Mouse (Mus musculus) heart, postnatal 0 days (tissue): ENCODE measurements at regions not wholly inside any gene's neighbourhood (a gene's known extent, or its start where the extent isn't known, plus 50 kb on each side); places are given as distances from the start of the nearest gene placed in this dataset.

Source experiments
- ATAC-seq: fragments of 200-750 bp; cut with Nextera tagmentation; 2 replicates; pipeline ENCODE4 v1.8.0; 2017; ENCODE audit warnings: low read depth, moderate number of reproducible peaks, moderate library complexity; ENCODE audit not compliant: insufficient read depth
- DNase-seq: peaks from one replicate; pipeline ENCODE4 v3.0.0-alpha.2; 2016; ENCODE audit warnings: low spot score
- H3K27ac ChIP-seq: fragments of 300-500 bp; sonication (generic); 2 replicates; pipeline ENCODE4 v1.5.1; 2014; ENCODE audit warnings: low read depth, mild to moderate bottlenecking
- H3K27me3 ChIP-seq: fragments of 300-500 bp; sonication (generic); 2 replicates; pipeline ENCODE4 v1.6.1; 2014; ENCODE audit warnings: low read length, mixed read lengths; ENCODE audit not compliant: control insufficient read depth, insufficient read depth
- H3K36me3 ChIP-seq: fragments of 300-500 bp; sonication (generic); replicated peaks from 2 replicates; pipeline ENCODE4 v1.6.1; 2014; ENCODE audit warnings: low read length, mixed read lengths; ENCODE audit not compliant: control insufficient read depth, insufficient read depth
- H3K4me1 ChIP-seq: fragments of 300-500 bp; sonication (generic); 2 replicates; pipeline ENCODE4 v1.6.1; 2014; ENCODE audit warnings: antibody characterized with exemption; ENCODE audit not compliant: control insufficient read depth, insufficient read depth
- H3K4me2 ChIP-seq: fragments of 300-500 bp; sonication (generic); 2 replicates; pipeline ENCODE4 v1.6.1; 2014; ENCODE audit warnings: low read depth, mild to moderate bottlenecking, low read length, moderate library complexity
- H3K4me3 ChIP-seq: fragments of 300-500 bp; sonication (generic); 2 replicates; pipeline ENCODE4 v1.5.1; 2014; ENCODE audit warnings: low read depth, low read length
- H3K9ac ChIP-seq: fragments of 300-500 bp; sonication (generic); replicated peaks from 2 replicates; pipeline ENCODE4 v1.6.1; 2014; ENCODE audit warnings: low read depth, low read length, mixed read lengths
- H3K9me3 ChIP-seq: fragments of 300-500 bp; sonication (generic); replicated peaks from 2 replicates; pipeline ENCODE4 v1.6.1; 2016; ENCODE audit warnings: low read length; ENCODE audit not compliant: control insufficient read depth
- CTCF ChIP-seq: IDR thresholded peaks from 2 replicates; pipeline ENCODE4 v1.5.1; 2016; ENCODE audit warnings: antibody characterized with exemption, control low read depth, low read depth
- EP300 ChIP-seq: IDR thresholded peaks from 2 replicates; pipeline ENCODE4 v1.6.1; 2016; ENCODE audit warnings: antibody characterized with exemption, low read depth
- WGBS: fragments of 180-500 bp; shearing (Covaris S2); extraction: QIAGEN DNeasy Blood & Tissue Kit; methylation state at CpG from one replicate; pipeline ENCODE4 v1.1.7; 2014; 5-methylcytosine and 5-hydroxymethylcytosine counted together

DNA sequence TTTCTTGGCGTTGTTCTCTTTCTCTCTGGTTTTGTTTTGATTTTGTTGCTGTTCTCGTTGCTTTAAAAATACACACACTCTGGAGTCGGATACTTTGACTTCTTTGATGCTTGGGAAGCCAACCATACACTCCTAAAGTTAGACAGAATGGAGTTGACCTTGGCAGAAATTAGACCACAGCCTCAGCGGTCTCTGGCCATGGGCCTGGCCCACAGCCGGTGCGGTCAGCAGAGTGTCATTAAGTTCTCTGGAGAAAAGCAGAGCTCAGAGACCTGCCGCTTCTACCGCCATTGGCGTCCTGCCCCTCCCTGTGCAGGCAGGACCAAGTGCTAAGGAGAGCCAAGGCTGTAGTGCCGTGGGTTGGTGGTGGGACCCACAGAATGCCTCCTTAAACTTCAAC is 212.6 kb upstream of the Tle3 start:
- H3K4me3 ChIP-seq, result no peak overlapping the region
- H3K4me1 ChIP-seq, result no peaks in the 10 kb centered on the region
- ATAC-seq (no peak), DNase-seq (no peak)
- H3K36me3 ChIP-seq, result no peaks in the 10 kb centered on the region
- no peak overlapping the region for H3K27ac ChIP-seq
- no peaks in the 10 kb centered on the region for H3K9me3 ChIP-seq
- peaks cover 31% of the 10 kb centered on the region; the same call in 1 of the 2 replicates for H3K27me3 ChIP-seq
- no peak overlapping the region for H3K9ac ChIP-seq
- 67% methylated on average over 10 of the region's 10 CpGs for WGBS
- H3K4me2 ChIP-seq, result no peak overlapping the region
- no peak for TF ChIP-seq EP300
- TF ChIP-seq CTCF, result no peak

DNA sequence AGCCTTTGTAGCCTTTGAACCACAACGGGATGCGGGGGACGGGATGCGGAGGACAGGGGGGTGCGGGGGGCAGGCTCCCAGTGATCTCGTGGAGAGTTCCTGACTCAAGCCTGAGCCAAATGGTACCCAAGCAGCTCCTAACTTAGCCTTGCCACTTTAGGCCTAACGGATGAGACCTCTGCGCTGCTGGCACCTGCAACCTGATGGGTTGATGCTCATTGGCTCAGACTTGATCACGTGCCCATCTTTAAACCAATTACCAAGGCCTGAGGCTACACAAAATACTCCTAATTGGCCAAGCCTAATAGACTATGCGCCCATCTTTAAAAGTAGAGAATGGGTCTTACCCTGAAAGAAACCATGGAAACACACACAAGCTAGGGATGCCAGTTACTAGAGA is 209.3 kb upstream of the Tle3 start:
- no peak overlapping the region for H3K4me3 ChIP-seq
- no peaks in the 10 kb centered on the region for H3K36me3 ChIP-seq
- no peaks in the 10 kb centered on the region for H3K4me1 ChIP-seq
- no peaks in the 10 kb centered on the region for H3K9me3 ChIP-seq
- no peak for ATAC-seq
- TF ChIP-seq EP300 (no peak), CTCF (no peak)
- H3K9ac ChIP-seq, result no peak overlapping the region
- no peak for DNase-seq
- 86% methylated on average over 10 of the region's 10 CpGs for WGBS
- peaks cover 19% of the 10 kb centered on the region; the same call in 1 of the 2 replicates for H3K27me3 ChIP-seq
- no peak overlapping the region for H3K27ac ChIP-seq
- no peak overlapping the region for H3K4me2 ChIP-seq

DNA sequence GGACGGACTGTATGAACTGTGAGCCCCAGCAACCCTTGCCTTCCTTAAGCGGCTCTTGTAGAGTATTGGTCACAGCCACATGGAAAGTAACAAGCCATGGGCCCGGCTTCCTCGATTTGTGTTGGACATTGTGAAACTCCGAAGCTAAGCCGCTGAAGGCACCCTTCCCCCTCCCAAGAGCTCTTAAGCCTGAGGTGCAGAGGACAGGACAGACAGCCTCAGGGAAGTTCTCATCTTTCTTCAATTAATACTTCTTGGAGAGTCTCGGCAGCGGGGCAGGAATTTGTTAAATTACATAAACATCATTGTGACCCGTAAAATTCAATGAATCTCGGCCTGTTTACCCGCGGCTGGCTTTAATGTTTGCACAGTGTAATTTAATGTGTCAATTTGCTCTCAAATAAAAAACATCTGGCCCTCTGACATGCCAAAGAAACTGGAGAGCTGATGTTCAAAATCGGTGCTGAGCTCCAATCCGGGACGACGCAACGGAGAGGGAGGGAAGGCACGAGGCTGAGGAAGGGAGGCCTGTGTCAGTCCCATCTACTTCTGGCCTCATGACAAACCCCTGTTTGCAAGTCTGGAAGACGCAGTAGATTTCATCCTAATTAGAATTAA is 208.4 kb upstream of the Tle3 start:
- 77% methylated on average over 19 of the region's 19 CpGs for WGBS
- Histone ChIP-seq H3K4me1 (no peaks in the 10 kb centered on the region), H3K36me3 (no peaks in the 10 kb centered on the region), H3K27me3 (peaks cover 17% of the 10 kb centered on the region; the same call in 1 of the 2 replicates), H3K27ac (no peak overlapping the region), H3K4me2 (no peak overlapping the region), H3K9me3 (no peaks in the 10 kb centered on the region), H3K9ac (no peak overlapping the region), H3K4me3 (no peak overlapping the region)
- no peak for TF ChIP-seq EP300
- no peak for TF ChIP-seq CTCF
- DNase-seq (no peak), ATAC-seq (no peak)

GRCm38 (mm10) chr9:61164501-61165251 is 207.5 kb upstream of the Tle3 start:
- ATAC-seq (peak; percentile 60), DNase-seq (no peak)
- TF ChIP-seq EP300 (no peak), CTCF (0 out of 2 replicates have a peak, but pooled peaks have one; percentile 1)
- Histone ChIP-seq H3K4me2 (no peak overlapping the region), H3K27ac (0 out of 2 replicates have a peak overlapping the region, but pooled peaks have one; percentile 28), H3K4me1 (no peaks in the 10 kb centered on the region), H3K36me3 (no peaks in the 10 kb centered on the region), H3K9ac (no peak overlapping the region), H3K9me3 (no peaks in the 10 kb centered on the region), H3K27me3 (peaks cover 17% of the 10 kb centered on the region; the same call in 1 of the 2 replicates), H3K4me3 (no peak overlapping the region)
- 46% methylated on average over 11 of the region's 11 CpGs for WGBS

DNA sequence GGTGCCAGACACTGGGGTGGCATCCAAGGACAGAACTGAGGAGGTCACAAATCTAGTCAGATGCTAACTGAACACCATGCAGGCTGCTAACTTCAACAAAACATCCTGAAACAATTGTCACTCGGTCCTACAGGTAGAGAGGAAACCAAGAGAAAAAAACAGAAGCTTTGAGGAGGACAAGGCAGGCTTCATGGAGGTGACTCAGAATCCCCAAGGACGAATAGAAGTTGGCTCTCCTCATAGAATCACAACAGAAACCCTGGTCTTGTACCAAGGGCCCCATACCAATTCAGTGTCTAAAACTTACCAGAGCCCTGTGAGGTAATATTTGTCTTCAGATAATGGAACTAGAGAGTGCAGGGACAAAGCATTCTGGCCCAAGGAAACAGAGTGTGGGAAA is 206.1 kb upstream of the Tle3 start:
- ATAC-seq, result no peak
- WGBS, result 53% methylated on average over 2 of the region's 2 CpGs
- TF ChIP-seq EP300, result no peak
- no peak for TF ChIP-seq CTCF
- Histone ChIP-seq H3K4me3 (no peak overlapping the region), H3K9me3 (no peaks in the 10 kb centered on the region), H3K4me2 (no peak overlapping the region), H3K4me1 (no peaks in the 10 kb centered on the region), H3K27ac (no peak overlapping the region), H3K36me3 (no peaks in the 10 kb centered on the region), H3K27me3 (peaks cover 14% of the 10 kb centered on the region; the same call in 1 of the 2 replicates), H3K9ac (no peak overlapping the region)
- no peak for DNase-seq
